Mouse (Mus musculus): ENCODE measurements around the gene Tssk2.

DNA sequence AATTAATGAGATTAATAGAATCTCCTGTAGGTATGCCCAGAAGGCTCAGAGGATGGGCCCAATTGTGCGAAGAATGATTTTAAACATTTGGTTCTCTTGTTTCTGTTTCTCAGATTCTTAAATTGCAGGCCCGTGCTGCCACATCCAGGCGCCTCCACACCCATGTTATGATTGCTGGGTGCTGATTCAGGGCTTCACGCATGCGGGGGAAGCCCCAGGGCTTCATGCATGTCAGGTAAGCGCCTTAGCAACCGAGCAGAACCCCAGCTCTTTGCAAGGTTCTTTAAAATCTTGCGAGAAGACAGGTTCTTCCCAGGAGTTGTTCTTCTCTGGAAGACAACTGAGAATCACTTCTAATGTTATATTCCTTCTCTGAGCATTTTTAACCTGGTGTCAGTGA lies 45.0 kb downstream of the Tssk2 start:
- TF ChIP-seq GATA1 (IDR thresholded peaks at IDR 0.05; ENCODE audit: borderline replicate concordance, low read length) (no peak), FLI1 (IDR thresholded peaks at IDR 0.05; ENCODE audit: low read length) (no peak)
